Mouse (Mus musculus) testis, adult 2 months (tissue): ENCODE data around the gene Cabp1.

ENCODE experiments used
- CTCF ChIP-seq: fragments of 200-500 bp; IDR thresholded peaks from 2 replicates; pipeline ENCODE4 v1.5.1; 2012; ENCODE audit warnings: low read depth, mild to moderate bottlenecking, inconsistent platforms, low read length, moderate library complexity; ENCODE audit not compliant: control insufficient read depth, insufficient read depth, insufficient replicate concordance
- POLR2A ChIP-seq: fragments of 200-500 bp; IDR thresholded peaks from 2 replicates; pipeline ENCODE4 v1.6.1; 2012; ENCODE audit warnings: low read depth, mild to moderate bottlenecking, inconsistent platforms, low read length, moderate library complexity; ENCODE audit not compliant: control insufficient read depth

GRCm38 (mm10) chr5:115161064-115161939 lies 32.9 kb downstream of the Cabp1 start:
- TF ChIP-seq POLR2A (no peak), CTCF (no peak)
